9 mouse cellular contexts compared by ENCODE assay signal in the genomic region with DNA sequence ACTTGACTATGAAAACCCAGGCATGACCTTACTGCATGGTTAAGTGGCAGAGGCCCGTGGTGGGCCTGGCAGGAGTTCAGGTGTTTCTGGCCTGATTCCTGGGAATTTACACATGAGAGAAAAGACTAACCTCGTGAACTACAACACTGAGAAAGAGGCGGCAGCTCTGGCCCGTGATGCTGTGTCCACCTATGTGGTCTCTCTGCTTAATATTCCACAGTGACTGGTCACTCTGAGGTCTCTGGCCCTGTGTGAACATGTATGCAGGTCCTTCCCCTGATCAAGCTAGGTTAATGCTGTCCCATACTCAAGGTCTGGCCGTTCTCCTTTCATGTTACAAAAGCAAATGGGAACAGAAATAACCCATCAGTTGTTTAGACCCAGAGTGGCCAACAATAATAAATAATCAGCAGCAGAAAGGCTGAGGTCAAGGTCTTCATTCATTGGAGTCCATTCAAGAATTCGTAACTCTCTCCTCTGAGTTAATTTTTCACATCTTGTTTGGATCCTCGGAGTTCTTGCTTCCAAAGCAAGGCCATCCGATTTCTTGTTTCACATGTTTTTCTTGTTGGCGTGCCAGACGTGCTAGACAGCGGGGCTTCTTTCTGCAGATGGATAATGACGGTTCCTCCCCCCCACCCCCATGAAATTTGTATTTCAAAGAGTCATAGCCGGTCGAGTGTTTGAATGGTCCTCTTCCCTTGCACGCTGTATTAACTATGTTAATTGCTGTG.
DNase-seq lines count a peak whose midpoint lies in the region; ATAC-seq and TF ChIP-seq lines count a peak whose summit lies in the region.
"Had no signal": no experiment of that assay in that cellular context is flagged by ENCODE, and none has a peak within 500 bp of the region (broad histone marks: within the 10 kb centered on the region; RNA-seq: fewer than 3 reads in every experiment).

No protein-coding gene starts in this region.

- no peak overlapping the region for H3K4me3 ChIP-seq in forebrain, embryonic 14.5 days (ENCODE audit: low read depth, low read length)
- no peak overlapping the region for H3K4me3 ChIP-seq in forebrain, embryonic 11.5 days (ENCODE audit: low read depth, low read length)
- no peak overlapping the region for H3K4me3 ChIP-seq in lung, embryonic 14.5 days (ENCODE audit: low read depth, low read length)

- no peaks in the 10 kb centered on the region for H3K36me3 ChIP-seq in forebrain, embryonic 14.5 days (ENCODE audit: control insufficient read depth, insufficient read depth, low read length)
- H3K36me3 ChIP-seq in forebrain, embryonic 11.5 days (ENCODE audit: control insufficient read depth, insufficient read depth, low read length), result no peaks in the 10 kb centered on the region
- H3K36me3 ChIP-seq in lung, embryonic 14.5 days (ENCODE audit: insufficient read depth), result no peaks in the 10 kb centered on the region

- TF ChIP-seq CTCF in lung, embryonic 14.5 days (IDR thresholded peaks at IDR 0.05; ENCODE audit: low read depth), result no peak

- no peak for ATAC-seq in forebrain, embryonic 14.5 days
- ATAC-seq in forebrain, embryonic 11.5 days (replicated peaks; ENCODE audit: low FRiP score), result no peak
- ATAC-seq in lung, embryonic 14.5 days (ENCODE audit: insufficient read depth), result peak; percentile 63; the same call in 1 of the 2 replicates
- ATAC-seq in erythroblast, adult 5-6 weeks (replicated peaks; ENCODE audit: low FRiP score, poor library complexity, severe bottlenecking), result no peak
- ATAC-seq in megakaryocyte progenitor cell, adult 5-6 weeks (replicated peaks; ENCODE audit: poor library complexity), result no peak

- no peaks in the 10 kb centered on the region for H3K9me3 ChIP-seq in forebrain, embryonic 14.5 days (replicated peaks; ENCODE audit: control insufficient read depth, low read length)
- no peaks in the 10 kb centered on the region for H3K9me3 ChIP-seq in forebrain, embryonic 11.5 days (ENCODE audit: control insufficient read depth, low read length)
- no peaks in the 10 kb centered on the region for H3K9me3 ChIP-seq in lung, embryonic 14.5 days (ENCODE audit: low read depth, low read length)

- intact Hi-C loops in heart, postnatal 36 days (cut with DNase I), result no loop called here

- DNase-seq in forebrain, embryonic 14.5 days (ENCODE audit: low spot score), result peak; percentile 50
- no peak for DNase-seq in forebrain, embryonic 11.5 days (ENCODE audit: low spot score)
- DNase-seq in adrenal gland, adult 2 months, result peak; percentile 71
- peak; percentile 54 to 64 for DNase-seq in heart, postnatal 36 days
- DNase-seq in lung, embryonic 14.5 days, result peak; percentile 82
- DNase-seq in layer of hippocampus, adult 18-20 months (ENCODE audit: low spot score in 2 of 2), result no peak

- H3K27ac ChIP-seq in forebrain, embryonic 14.5 days (ENCODE audit: low read depth, low read length), result no peak overlapping the region
- no peak overlapping the region for H3K27ac ChIP-seq in forebrain, embryonic 11.5 days (ENCODE audit: low read depth, low read length)
- H3K27ac ChIP-seq in lung, embryonic 14.5 days (ENCODE audit: low read depth), result peak overlapping the region; percentile 38; the same call in 1 of the 2 replicates
- H3K27ac ChIP-seq: macrophage had no signal

- H3K4me2 ChIP-seq in forebrain, embryonic 14.5 days (ENCODE audit: low read length), result no peak overlapping the region
- H3K4me2 ChIP-seq in forebrain, embryonic 11.5 days (ENCODE audit: low read depth, low read length, severe bottlenecking), result no peak overlapping the region
- no peak overlapping the region for H3K4me2 ChIP-seq in lung, embryonic 14.5 days

- H3K27me3 ChIP-seq in forebrain, embryonic 14.5 days (replicated peaks; ENCODE audit: control insufficient read depth, insufficient read depth, low read length), result no peaks in the 10 kb centered on the region
- no peaks in the 10 kb centered on the region for H3K27me3 ChIP-seq in forebrain, embryonic 11.5 days (ENCODE audit: control insufficient read depth, insufficient read depth, low read length)
- no peaks in the 10 kb centered on the region for H3K27me3 ChIP-seq in lung, embryonic 14.5 days (ENCODE audit: insufficient read depth, low read length)

- H3K9ac ChIP-seq in forebrain, embryonic 14.5 days (ENCODE audit: low read length), result no peak overlapping the region
- no peak overlapping the region for H3K9ac ChIP-seq in forebrain, embryonic 11.5 days (ENCODE audit: low read length)
- no peak overlapping the region for H3K9ac ChIP-seq in lung, embryonic 14.5 days

- WGBS in forebrain, embryonic 14.5 days, result 51% methylated on average over 15 of the region's 15 CpGs
- 75% methylated on average over 15 of the region's 15 CpGs for WGBS in forebrain, embryonic 11.5 days
- 31% methylated on average over 15 of the region's 15 CpGs for WGBS in lung, embryonic 14.5 days

- no peaks in the 10 kb centered on the region for H3K4me1 ChIP-seq in forebrain, embryonic 14.5 days (ENCODE audit: control insufficient read depth, insufficient read depth, low read length)
- H3K4me1 ChIP-seq in forebrain, embryonic 11.5 days (replicated peaks; ENCODE audit: control insufficient read depth, insufficient read depth, low read length), result no peaks in the 10 kb centered on the region
- peaks cover 11% of the 10 kb centered on the region for H3K4me1 ChIP-seq in lung, embryonic 14.5 days (ENCODE audit: insufficient read depth)

Comparison
In these comparisons a context has a peak if more than half of its experiments do, and no peak if none do; other contexts are left out.
1. DNase-seq: peak in forebrain, embryonic 14.5 days (single experiment), adrenal gland, adult 2 months (single experiment), heart, postnatal 36 days (2 of 2) and lung, embryonic 14.5 days (single experiment); none in forebrain, embryonic 11.5 days (single experiment) and layer of hippocampus, adult 18-20 months (0 of 2).